Mouse (Mus musculus) urinary bladder, adult 2 months (tissue): ENCODE results near the gene Cd84. TPM values are rescaled to one million over a fixed set of nuclear protein-coding genes. Genes with fewer than 3 reads are reported as not detected.

Source experiments
- DNase-seq: peaks from one replicate; pipeline ENCODE4 v3.0.0; 2022; ENCODE audit warnings: low spot score
- polyA plus RNA-seq: library from polyadenylated mRNA; depleted of rRNA; stranded (reverse); fragments of >200 nt; gene quantifications from 2 replicates; pipeline ENCODE4 v1.2.3, GENCODE M21; 2012; rRNA removed

The Cd84 gene
- polyA plus RNA-seq, 1 experiment, result 5.1 TPM

GRCm38 (mm10) chr1:171917305-171918039 is 78.0 kb downstream of the Cd84 start, which contains the start of gene Slamf6:
Gene Slamf6 (plus strand): TSS chr1:171917515.
- no peak for DNase-seq

- DNase-seq, result no peak
These were observed 78.8 kb downstream of the Cd84 start for GRCm38 (mm10) chr1:171918136-171918920.

- no peak for DNase-seq
These were observed 79.7 kb downstream of the Cd84 start for GRCm38 (mm10) chr1:171919193-171919592.

GRCm38 (mm10) chr1:171919901-171920510 is 80.5 kb downstream of the Cd84 start:
- DNase-seq, result no peak

GRCm38 (mm10) chr1:171920989-171921621 is 81.6 kb downstream of the Cd84 start:
- no peak for DNase-seq

- DNase-seq, result no peak
These were observed 82.1 kb downstream of the Cd84 start for GRCm38 (mm10) chr1:171921641-171922040.

- no peak for DNase-seq
These were observed 83.3 kb downstream of the Cd84 start for GRCm38 (mm10) chr1:171922844-171923243.

GRCm38 (mm10) chr1:171924900-171925299 is 85.4 kb downstream of the Cd84 start:
- DNase-seq, result no peak

- no peak for DNase-seq
These were observed 94.4 kb downstream of the Cd84 start for GRCm38 (mm10) chr1:171933851-171934250.

- DNase-seq, result no peak
These were observed 99.8 kb downstream of the Cd84 start for GRCm38 (mm10) chr1:171938952-171939948.

Other genes with a start within 250 kb of the Cd84 start
- gene Ly9, start 232.3 kb upstream of the Cd84 start, polyA plus RNA-seq, result 1.6 and 2.0 TPM in 2 replicates
- 2.7 and 3.8 TPM in 2 replicates for gene Slamf7, start 186.7 kb upstream of the Cd84 start, polyA plus RNA-seq
- 11.5 and 15.9 TPM in 2 replicates for gene Cd48, start 157.7 kb upstream of the Cd84 start, polyA plus RNA-seq
- 0.10 and 0.12 TPM in 2 replicates for gene Slamf1, start 72.6 kb upstream of the Cd84 start, polyA plus RNA-seq
- gene Gm10521, start 56.0 kb downstream of the Cd84 start, polyA plus RNA-seq, result 0.28 TPM in 2 replicates
- 0.43 and 0.70 TPM in 2 replicates for gene Slamf6, start 77.8 kb downstream of the Cd84 start, polyA plus RNA-seq
- 3.7 and 6.4 TPM in 2 replicates for gene Vangl2, start 188.7 kb downstream of the Cd84 start, polyA plus RNA-seq
- gene Nhlh1, start 217.9 kb downstream of the Cd84 start, polyA plus RNA-seq, result not detected in 2 replicates
- 84.9 and 135 TPM in 2 replicates for gene Copa, start 242.8 kb downstream of the Cd84 start, polyA plus RNA-seq
- 94.8 and 100.0 TPM in 2 replicates for gene Ncstn, start 243.1 kb downstream of the Cd84 start, polyA plus RNA-seq